Mouse (Mus musculus) small intestine, adult 2 months (tissue): ENCODE data around the gene Gm10295.

Experiments used
- CTCF ChIP-seq: fragments of 200-500 bp; IDR thresholded peaks from 2 replicates; pipeline ENCODE4 v1.5.1; 2012; ENCODE audit warnings: low read depth, mild to moderate bottlenecking, control low read depth, inconsistent platforms, low read length, moderate library complexity, mixed read lengths; ENCODE audit not compliant: insufficient replicate concordance, insufficient read length; ENCODE audit errors: extremely low read depth
- POLR2A ChIP-seq: fragments of 200-500 bp; IDR thresholded peaks from 2 replicates; pipeline ENCODE4 v1.6.1; 2012; ENCODE audit warnings: low read depth, mild to moderate bottlenecking, control low read depth, inconsistent platforms, low read length, moderate library complexity

DNA sequence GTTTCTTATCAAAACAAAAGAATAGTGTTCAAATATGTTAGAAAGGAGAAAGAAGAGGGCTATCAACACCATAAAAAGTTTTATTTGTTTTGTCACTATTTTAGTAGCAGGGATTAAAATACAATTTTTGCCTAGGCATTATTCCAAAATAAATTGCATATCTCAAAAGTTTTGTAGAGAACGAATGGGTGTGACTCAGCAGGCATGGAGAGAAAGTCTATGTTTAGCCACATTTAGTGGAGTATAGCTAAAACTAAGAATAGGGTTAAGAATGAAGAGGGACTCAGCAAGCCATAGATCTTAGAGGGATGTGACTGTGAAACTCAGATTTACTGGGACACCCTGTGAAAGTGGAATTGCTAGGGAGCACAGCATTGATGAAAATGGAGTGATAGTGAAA, 47.1 kb upstream of the Gm10295 start:
- TF ChIP-seq CTCF (no peak), POLR2A (no peak)
